Mouse (Mus musculus) liver, embryonic 15.5 days (tissue): ENCODE measurements around the gene Acp4. TPM values are rescaled to one million over a fixed set of nuclear protein-coding genes. Genes with fewer than 3 reads are reported as not detected.

ENCODE experiments used
- polyA plus RNA-seq: library from polyadenylated mRNA; unstranded; fragments of >200 nt; fragmentation: Nextera tagmentation; extraction: Ambion mirVana; gene quantifications from 2 replicates; pipeline ENCODE4 v1.2.1, GENCODE M21; 2015

Acp4 gene
- polyA plus RNA-seq, 1 experiment from 2014 or later: 0.14 TPM

Other genes with a start within 250 kb of the Acp4 start
- gene Klk1b26, start 245.2 kb downstream of the Acp4 start, polyA plus RNA-seq: 0.12 and 0.14 TPM in 2 replicates
- gene Klk1b27, start 205.1 kb downstream of the Acp4 start, polyA plus RNA-seq: not detected in 2 replicates
- not detected in 2 replicates for gene Klk1b21, start 155.1 kb downstream of the Acp4 start, polyA plus RNA-seq
- gene Klk1b22, start 144.7 kb downstream of the Acp4 start, polyA plus RNA-seq: not detected in 2 replicates
- gene Klk1b16, start 120.6 kb downstream of the Acp4 start, polyA plus RNA-seq: not detected in 2 replicates
- gene Klk1b24, start 69.1 kb downstream of the Acp4 start, polyA plus RNA-seq: not detected in 2 replicates
- gene Klk1b3, start 59.2 kb downstream of the Acp4 start, polyA plus RNA-seq: not detected in 2 replicates
- gene Klk1b4, start 49.9 kb downstream of the Acp4 start, polyA plus RNA-seq: not detected in 2 replicates
- gene Klk1b5, start 41.4 kb downstream of the Acp4 start, polyA plus RNA-seq: not detected in 2 replicates
- gene Klk1, start 32.0 kb downstream of the Acp4 start, polyA plus RNA-seq: 0.16 TPM in 1 of 2 replicates, not detected in the other
- gene Gm36864, start 21.2 kb downstream of the Acp4 start, polyA plus RNA-seq: 0.07 TPM in 1 of 2 replicates, not detected in the other
- 0.94 and 1.2 TPM in 2 replicates for gene 1700028J19Rik, start 10.7 kb downstream of the Acp4 start, polyA plus RNA-seq
- 28.0 and 30.3 TPM in 2 replicates for gene 2410002F23Rik, start 10.7 kb downstream of the Acp4 start, polyA plus RNA-seq
- not detected in 2 replicates for gene Gm15517, start 4.1 kb upstream of the Acp4 start, polyA plus RNA-seq
- 0.54 and 0.63 TPM in 2 replicates for gene Clec11a, start 49.5 kb upstream of the Acp4 start, polyA plus RNA-seq
- 0.05 and 0.06 TPM in 2 replicates for gene Shank1, start 52.9 kb upstream of the Acp4 start, polyA plus RNA-seq
- gene Syt3, start 126.7 kb upstream of the Acp4 start, polyA plus RNA-seq: not detected in 2 replicates
- 0.16 TPM in 1 of 2 replicates, not detected in the other for gene 1700008O03Rik, start 128.4 kb upstream of the Acp4 start, polyA plus RNA-seq
- 0.03 TPM in 1 of 2 replicates, not detected in the other for gene Lrrc4b, start 171.6 kb upstream of the Acp4 start, polyA plus RNA-seq
- 14.3 and 17.3 TPM in 2 replicates for gene Aspdh, start 208.0 kb upstream of the Acp4 start, polyA plus RNA-seq
- 175 and 198 TPM in 2 replicates for gene Josd2, start 210.6 kb upstream of the Acp4 start, polyA plus RNA-seq
- gene Emc10, start 239.2 kb upstream of the Acp4 start, polyA plus RNA-seq: 45.9 and 55.4 TPM in 2 replicates
- 1.7 and 2.0 TPM in 2 replicates for gene Fam71e1, start 239.2 kb upstream of the Acp4 start, polyA plus RNA-seq